Mouse (Mus musculus) adrenal gland, postnatal 36 days (tissue): ENCODE measurements around the gene Dchs2. TPM values are rescaled to one million over a fixed set of nuclear protein-coding genes. Genes with fewer than 3 reads are reported as not detected.

Experiments used
- total RNA-seq, 2 experiments: library from RNA; stranded (reverse); gene quantifications; 2 replicates each; pipeline ENCODE4 v1.2.3; 2021

Dchs2 gene
- total RNA-seq, 2 experiments from 2014 or later = 0.46 to 0.73 TPM

Other genes with a start within 250 kb of the Dchs2 start
- gene Lrat, start 224.0 kb upstream of the Dchs2 start, total RNA-seq = under 1 TPM in 1 of 2 experiments, not detected in 1; 0.07 TPM
- gene Fgg, start 120.2 kb upstream of the Dchs2 start, total RNA-seq = 1 to 10 TPM in 1 of 2 experiments, not detected in 1; 3.2 TPM
- 1 to 10 TPM in 1 of 2 experiments, not detected in 1; 3.8 TPM for gene Fga, start 101.9 kb upstream of the Dchs2 start, total RNA-seq
- gene Fgb, start 78.1 kb upstream of the Dchs2 start, total RNA-seq = 1 to 10 TPM in 1 of 2 experiments, not detected in 1; 1.1 TPM
- 10 to 100 TPM; 47.4 to 51.3 TPM for gene Plrg1, start 72.4 kb upstream of the Dchs2 start, total RNA-seq